Mouse (Mus musculus) intestine, embryonic 16.5 days (tissue): ENCODE data around the gene Casz1. TPM values are rescaled to one million over a fixed set of nuclear protein-coding genes. Genes with fewer than 3 reads are reported as not detected.
A peak's percentile ranks its signal among the peaks of the same experiment; 100 is the strongest.

ENCODE experiments used
- ATAC-seq: fragments of 200-750 bp; cut with Nextera tagmentation; 2 replicates; pipeline ENCODE4 v1.8.0; 2017; ENCODE audit warnings: moderate TSS enrichment, moderate library complexity
- H3K27ac ChIP-seq: fragments of 300-500 bp; sonication (generic); 2 replicates; pipeline ENCODE4 v1.5.1; 2014; ENCODE audit warnings: mild to moderate bottlenecking, low read length
- H3K27me3 ChIP-seq: fragments of 300-500 bp; sonication (generic); replicated peaks from 2 replicates; pipeline ENCODE4 v1.6.1; 2014; ENCODE audit warnings: low read length, control low read depth, mixed read lengths; ENCODE audit not compliant: control insufficient read depth, insufficient read depth
- H3K36me3 ChIP-seq: fragments of 300-500 bp; sonication (generic); 2 replicates; pipeline ENCODE4 v1.6.1; 2014; ENCODE audit warnings: low read length, control low read depth; ENCODE audit not compliant: control insufficient read depth, insufficient read depth
- H3K4me1 ChIP-seq: fragments of 300-500 bp; sonication (generic); 2 replicates; pipeline ENCODE4 v1.6.1; 2014; ENCODE audit warnings: low read length, control low read depth, mixed read lengths; ENCODE audit not compliant: control insufficient read depth, insufficient read depth
- H3K4me2 ChIP-seq: fragments of 300-500 bp; sonication (generic); 2 replicates; pipeline ENCODE4 v1.6.1; 2014; ENCODE audit warnings: low read depth, low read length, control low read depth
- H3K4me3 ChIP-seq: fragments of 300-500 bp; sonication (generic); 2 replicates; pipeline ENCODE4 v1.5.1; 2014; ENCODE audit warnings: mild to moderate bottlenecking, low read length
- H3K9ac ChIP-seq: fragments of 300-500 bp; sonication (generic); 2 replicates; pipeline ENCODE4 v1.6.1; 2014; ENCODE audit warnings: low read depth, low read length
- H3K9me3 ChIP-seq: fragments of 300-500 bp; sonication (generic); 2 replicates; pipeline ENCODE4 v1.6.1; 2016; ENCODE audit warnings: low read length, control low read depth; ENCODE audit not compliant: control insufficient read depth
- WGBS: fragments of 180-500 bp; shearing (Covaris S2); extraction: QIAGEN DNeasy Blood & Tissue Kit; methylation state at CpG from one replicate; pipeline ENCODE4 v1.1.7; 2014; 5-methylcytosine and 5-hydroxymethylcytosine counted together
- polyA plus RNA-seq: library from polyadenylated mRNA; unstranded; fragments of >200 nt; fragmentation: Nextera tagmentation; extraction: Ambion mirVana; gene quantifications from 2 replicates; pipeline ENCODE4 v1.2.1, GENCODE M21; 2015

Gene Casz1
- polyA plus RNA-seq, 1 experiment from 2014 or later, result 5.9 TPM

GRCm38 (mm10) chr4:148955131-148955813 lies 151.0 kb downstream of the Casz1 start:
- Histone ChIP-seq H3K36me3 (no peaks in the 10 kb centered on the region), H3K4me1 (peaks cover 28% of the 10 kb centered on the region), H3K27ac (no peak overlapping the region; the same call in 1 of the 2 replicates), H3K4me3 (no peak overlapping the region), H3K27me3 (peaks cover 22% of the 10 kb centered on the region), H3K4me2 (no peak overlapping the region), H3K9me3 (no peaks in the 10 kb centered on the region), H3K9ac (no peak overlapping the region; the same call in 1 of the 2 replicates)
- WGBS, result 82% methylated on average over 14 of the region's 14 CpGs
- ATAC-seq, result 0 out of 2 replicates have a peak, but pooled peaks have one; percentile 9

- 69% methylated on average over 12 of the region's 12 CpGs for WGBS
- peak overlapping the region; percentile 63 for H3K27ac ChIP-seq
- peaks cover 3% of the 10 kb centered on the region; the same call in 1 of the 2 replicates for H3K4me1 ChIP-seq
- H3K36me3 ChIP-seq, result 0 out of 2 replicates have a peak, but pooled peaks cover 2% of the 10 kb centered on the region
- peak; percentile 39 for ATAC-seq
- 0 out of 2 replicates have a peak overlapping the region, but pooled peaks have one; percentile 35 for H3K9ac ChIP-seq
- no peak overlapping the region for H3K4me2 ChIP-seq
- no peaks in the 10 kb centered on the region for H3K9me3 ChIP-seq
- no peaks in the 10 kb centered on the region for H3K27me3 ChIP-seq
- H3K4me3 ChIP-seq, result no peak overlapping the region
Measured at GRCm38 (mm10) chr4:148960011-148960410, 155.8 kb downstream of the Casz1 start.

- Histone ChIP-seq H3K9ac (no peak overlapping the region; the same call in 1 of the 2 replicates), H3K36me3 (0 out of 2 replicates have a peak, but pooled peaks cover 2% of the 10 kb centered on the region), H3K27ac (no peak overlapping the region), H3K27me3 (no peaks in the 10 kb centered on the region), H3K4me3 (no peak overlapping the region), H3K4me1 (no peaks in the 10 kb centered on the region), H3K9me3 (no peaks in the 10 kb centered on the region), H3K4me2 (0 out of 2 replicates have a peak overlapping the region, but pooled peaks have one; percentile 6)
- ATAC-seq, result no peak
- 93% methylated on average over 19 of the region's 19 CpGs for WGBS
Measured at GRCm38 (mm10) chr4:148961081-148961480, 156.9 kb downstream of the Casz1 start.

- H3K4me1 ChIP-seq, result no peaks in the 10 kb centered on the region
- 0 out of 2 replicates have a peak, but pooled peaks cover 2% of the 10 kb centered on the region for H3K36me3 ChIP-seq
- no peak overlapping the region for H3K9ac ChIP-seq
- ATAC-seq, result no peak
- no peak overlapping the region for H3K27ac ChIP-seq
- no peak overlapping the region for H3K4me2 ChIP-seq
- no peak overlapping the region for H3K4me3 ChIP-seq
- no peaks in the 10 kb centered on the region for H3K27me3 ChIP-seq
- WGBS, result 87% methylated on average over 1 of the region's 1 CpGs
- no peaks in the 10 kb centered on the region for H3K9me3 ChIP-seq
Measured at GRCm38 (mm10) chr4:148962096-148962495, 157.9 kb downstream of the Casz1 start.

- no peaks in the 10 kb centered on the region for H3K9me3 ChIP-seq
- WGBS, result 77% methylated on average over 10 of the region's 10 CpGs
- H3K9ac ChIP-seq, result no peak overlapping the region
- H3K27me3 ChIP-seq, result no peaks in the 10 kb centered on the region
- no peak for ATAC-seq
- H3K4me3 ChIP-seq, result no peak overlapping the region
- peaks cover 6% of the 10 kb centered on the region; the same call in 1 of the 2 replicates for H3K4me1 ChIP-seq
- H3K36me3 ChIP-seq, result 0 out of 2 replicates have a peak, but pooled peaks cover 2% of the 10 kb centered on the region
- no peak overlapping the region for H3K4me2 ChIP-seq
- no peak overlapping the region for H3K27ac ChIP-seq
Measured at GRCm38 (mm10) chr4:148964541-148965310, 160.5 kb downstream of the Casz1 start.

GRCm38 (mm10) chr4:148966132-148966531 lies 161.9 kb downstream of the Casz1 start:
- no peak for ATAC-seq
- 0 out of 2 replicates have a peak, but pooled peaks cover 2% of the 10 kb centered on the region for H3K36me3 ChIP-seq
- H3K9ac ChIP-seq, result no peak overlapping the region
- 76% methylated on average over 5 of the region's 5 CpGs for WGBS
- no peaks in the 10 kb centered on the region for H3K9me3 ChIP-seq
- no peak overlapping the region for H3K4me3 ChIP-seq
- no peak overlapping the region for H3K27ac ChIP-seq
- no peaks in the 10 kb centered on the region for H3K27me3 ChIP-seq
- H3K4me2 ChIP-seq, result no peak overlapping the region
- peaks cover 9% of the 10 kb centered on the region for H3K4me1 ChIP-seq

GRCm38 (mm10) chr4:148968859-148969258 lies 164.6 kb downstream of the Casz1 start:
- no peak for ATAC-seq
- H3K36me3 ChIP-seq, result no peaks in the 10 kb centered on the region
- no peaks in the 10 kb centered on the region for H3K9me3 ChIP-seq
- no peaks in the 10 kb centered on the region for H3K27me3 ChIP-seq
- H3K27ac ChIP-seq, result no peak overlapping the region
- H3K4me2 ChIP-seq, result no peak overlapping the region
- no peak overlapping the region for H3K4me3 ChIP-seq
- H3K4me1 ChIP-seq, result peaks cover 24% of the 10 kb centered on the region
- no peak overlapping the region for H3K9ac ChIP-seq
- 60% methylated on average over 5 of the region's 5 CpGs for WGBS

GRCm38 (mm10) chr4:148969610-148970009 lies 165.4 kb downstream of the Casz1 start:
- H3K4me1 ChIP-seq, result peaks cover 24% of the 10 kb centered on the region
- H3K9ac ChIP-seq, result no peak overlapping the region
- no peak overlapping the region for H3K27ac ChIP-seq
- whole genome bisulfite sequencing, result 54% methylated on average over 5 of the region's 5 CpGs
- H3K4me3 ChIP-seq, result no peak overlapping the region
- no peak for ATAC-seq
- H3K36me3 ChIP-seq, result no peaks in the 10 kb centered on the region
- no peak overlapping the region for H3K4me2 ChIP-seq
- H3K9me3 ChIP-seq, result no peaks in the 10 kb centered on the region
- no peaks in the 10 kb centered on the region for H3K27me3 ChIP-seq

GRCm38 (mm10) chr4:148970742-148971141 lies 166.5 kb downstream of the Casz1 start:
- ATAC-seq, result no peak
- Histone ChIP-seq H3K4me2 (no peak overlapping the region), H3K4me1 (peaks cover 24% of the 10 kb centered on the region), H3K27me3 (no peaks in the 10 kb centered on the region), H3K9ac (no peak overlapping the region), H3K36me3 (no peaks in the 10 kb centered on the region), H3K9me3 (no peaks in the 10 kb centered on the region), H3K4me3 (no peak overlapping the region), H3K27ac (no peak overlapping the region)
- 94% methylated on average over 4 of the region's 4 CpGs for WGBS
